Mouse (Mus musculus) heart, postnatal 14 days (tissue): ENCODE results near the gene Nek11. TPM values are rescaled to one million over a fixed set of nuclear protein-coding genes. Genes with fewer than 3 reads are reported as not detected.

Experiments
- DNase-seq, 2 experiments: peaks; one replicate each; pipeline ENCODE4 v3.0.0; 2021 to 2022
- intact Hi-C: fragments of 180-260 bp; cut with DNase I; formaldehyde crosslinking; loops from one replicate; pipeline ENCODE4 v1.15.1; 2025
- total RNA-seq, 2 experiments: library from RNA; stranded (reverse); gene quantifications; 2 replicates each; pipeline ENCODE4 v1.2.3; 2021

The Nek11 gene
- total RNA-seq, 2 experiments from 2014 or later: 0.17 TPM; not detected in 1

GRCm38 (mm10) chr9:105332436-105333016 lies 62.8 kb downstream of the Nek11 start:
- intact Hi-C loops: no loop called here

DNA sequence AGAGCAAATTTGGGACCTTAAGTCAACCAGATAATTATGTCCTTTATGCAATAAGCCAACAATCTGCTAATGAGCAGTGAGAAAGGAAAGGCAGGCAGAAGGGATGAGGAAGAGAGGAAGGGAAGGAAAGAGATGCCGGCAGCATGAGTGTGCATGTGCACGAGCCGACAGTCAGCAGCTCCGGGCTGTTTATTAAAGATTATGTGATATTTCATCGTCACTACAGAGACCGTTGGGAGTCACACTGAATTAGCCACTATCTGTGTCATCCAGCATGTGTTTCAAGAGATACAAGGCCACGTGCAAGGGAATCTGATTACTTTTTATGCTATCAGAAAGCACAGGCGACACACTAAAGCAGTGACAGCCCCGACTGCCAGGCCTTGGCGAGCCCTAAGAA lies 73.5 kb downstream of the Nek11 start:
- intact Hi-C loops: no loop called here
- no peak for DNase-seq

More at GRCm38 (mm10) chr9:105332436-105333016, 62.8 kb downstream of the Nek11 start:
- DNase-seq: no peak

DNA sequence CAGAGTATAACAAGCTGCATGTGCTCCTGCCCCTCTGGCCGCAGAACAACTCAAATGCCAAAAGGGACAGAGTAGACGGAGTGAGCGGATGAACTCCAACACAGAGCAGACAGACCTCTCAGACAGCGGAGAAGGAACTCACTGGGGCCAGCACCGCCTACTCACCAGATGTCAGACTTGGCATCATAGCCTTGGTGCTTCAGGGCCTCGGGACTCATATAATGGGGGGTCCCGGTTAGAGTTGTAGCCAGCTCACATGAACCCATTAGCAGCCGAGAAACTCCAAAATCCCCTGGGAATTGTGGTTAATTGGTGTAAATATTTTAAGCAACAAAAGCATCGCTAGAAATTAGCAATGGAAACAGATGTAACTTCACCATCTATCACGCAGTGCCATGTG lies 82.1 kb downstream of the Nek11 start:
- intact Hi-C loops: no loop called here
- DNase-seq: no peak

- intact Hi-C loops: no loop called here
- no peak for DNase-seq
Measured at GRCm38 (mm10) chr9:105312686-105313085, 82.6 kb downstream of the Nek11 start.

- intact Hi-C loops: no loop called here
- DNase-seq: peak; percentile 4 to 25
Measured at GRCm38 (mm10) chr9:105309553-105310281, 85.6 kb downstream of the Nek11 start.

- no peak for DNase-seq
- intact Hi-C loops: no loop called here
Measured at GRCm38 (mm10) chr9:105306042-105306441, 89.3 kb downstream of the Nek11 start.

DNA sequence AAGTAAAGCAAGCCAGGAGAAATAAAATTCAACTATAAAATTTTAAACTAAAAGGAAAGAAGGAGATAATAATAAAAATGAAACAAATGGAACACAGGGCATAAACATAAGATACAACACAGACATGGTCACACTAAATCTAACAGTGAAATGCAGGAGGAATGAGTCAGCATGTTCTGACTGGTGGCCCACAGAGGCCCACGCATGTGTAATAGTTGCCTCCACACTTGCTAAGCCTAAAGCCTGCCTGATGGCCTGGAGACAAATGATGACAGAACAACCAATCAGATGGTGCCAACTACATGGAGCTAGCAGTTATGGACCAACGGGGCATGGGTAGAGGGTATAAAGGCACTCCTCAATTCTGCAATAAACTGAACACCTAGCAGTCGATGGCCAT lies 93.1 kb downstream of the Nek11 start:
- intact Hi-C loops: no loop called here
- no peak for DNase-seq

GRCm38 (mm10) chr9:105301396-105301795 lies 93.9 kb downstream of the Nek11 start:
- no peak for DNase-seq
- intact Hi-C loops: no loop called here

DNA sequence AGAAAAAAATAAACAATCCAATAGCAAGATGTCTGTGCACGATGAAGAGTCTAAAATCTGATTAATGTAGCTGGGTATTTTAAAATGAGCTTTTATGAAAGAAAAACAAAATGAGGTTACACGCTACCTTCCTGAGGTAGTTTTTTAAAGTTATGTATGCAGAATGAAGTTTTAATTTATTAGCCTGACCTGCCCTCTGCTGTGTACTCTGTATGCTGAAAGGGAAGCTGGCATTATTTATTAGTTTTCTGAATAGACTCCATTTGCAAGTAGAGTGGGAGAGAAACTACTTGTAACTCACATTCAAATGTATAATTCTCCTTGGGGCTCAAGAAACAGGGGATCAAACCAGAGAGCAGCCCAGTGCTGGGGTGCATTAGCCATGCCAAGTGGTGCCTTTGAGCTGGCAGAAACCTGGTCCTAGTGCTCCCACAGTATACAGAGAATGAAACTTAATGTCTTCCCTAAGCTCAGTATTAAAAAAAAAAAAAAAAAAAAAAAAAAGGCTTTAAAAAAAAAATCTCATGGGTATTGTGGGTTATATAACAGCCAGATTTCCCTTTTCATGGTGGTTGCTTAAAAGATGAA lies 94.5 kb downstream of the Nek11 start:
- intact Hi-C loops: no loop called here
- DNase-seq: no peak

DNA sequence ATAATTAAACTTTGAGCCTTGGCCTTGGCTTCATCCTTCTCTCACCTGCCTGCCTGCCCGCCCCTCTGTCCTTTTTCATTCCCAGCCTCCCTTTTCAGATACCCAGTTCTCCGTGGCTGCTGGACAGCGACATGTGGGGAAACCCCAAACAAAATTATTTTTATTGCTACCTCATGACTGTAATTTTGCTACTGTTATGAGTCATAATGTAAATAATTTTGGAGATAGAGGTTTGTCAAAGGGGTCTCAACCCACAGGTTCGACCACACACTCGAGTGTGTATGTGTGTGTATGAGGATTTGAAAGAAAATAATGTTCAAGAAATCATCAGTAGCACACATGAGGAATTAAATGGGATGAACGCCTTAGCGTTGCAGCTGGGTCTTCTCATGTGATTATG lies 110.7 kb downstream of the Nek11 start:
- intact Hi-C loops: no loop called here
- DNase-seq: no peak

DNA sequence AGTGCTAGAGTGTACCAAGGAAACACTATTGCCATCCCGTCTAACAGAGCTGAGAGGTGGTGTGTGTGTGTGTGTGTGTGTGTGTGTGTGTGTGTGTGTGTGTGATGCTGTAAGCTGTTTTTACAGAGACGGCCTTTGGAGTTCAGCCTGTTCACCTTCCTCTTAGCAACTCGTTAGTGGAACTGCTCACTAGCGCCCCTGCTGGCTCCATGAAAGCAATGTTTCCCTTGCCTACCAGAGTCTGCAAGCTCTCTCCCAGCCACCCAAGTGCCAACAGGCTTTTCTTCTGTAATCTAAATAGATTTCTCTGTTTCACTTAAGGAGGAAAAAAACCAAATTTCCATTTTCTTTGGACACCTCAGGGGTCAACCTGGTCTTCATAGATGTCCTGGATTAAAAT lies 112.6 kb downstream of the Nek11 start:
- intact Hi-C loops: no loop called here
- peak in 1 of 2 experiments; percentile 25 for DNase-seq

GRCm38 (mm10) chr9:105274925-105275324 lies 120.4 kb downstream of the Nek11 start:
- intact Hi-C loops: no loop called here
- DNase-seq: no peak

DNA sequence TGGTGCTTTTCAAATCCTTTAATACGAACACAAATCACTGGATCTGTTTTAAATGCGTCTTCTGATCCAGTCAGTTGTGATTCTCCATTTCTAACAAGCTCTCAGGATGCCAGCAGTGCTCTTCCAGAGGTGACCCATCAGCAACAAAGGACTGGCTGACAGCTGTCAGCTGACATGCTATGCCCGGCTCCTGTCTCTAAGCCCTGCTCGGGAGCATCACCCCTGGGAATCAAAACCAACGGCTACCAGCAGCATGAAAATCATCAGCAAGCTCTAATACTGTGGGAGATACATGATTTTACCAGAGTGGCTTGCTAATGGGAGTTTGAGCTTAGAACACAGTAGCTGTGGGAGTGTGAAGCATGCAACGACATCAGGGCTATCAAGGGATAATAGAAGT lies 121.0 kb downstream of the Nek11 start:
- intact Hi-C loops: no loop called here
- no peak for DNase-seq

DNA sequence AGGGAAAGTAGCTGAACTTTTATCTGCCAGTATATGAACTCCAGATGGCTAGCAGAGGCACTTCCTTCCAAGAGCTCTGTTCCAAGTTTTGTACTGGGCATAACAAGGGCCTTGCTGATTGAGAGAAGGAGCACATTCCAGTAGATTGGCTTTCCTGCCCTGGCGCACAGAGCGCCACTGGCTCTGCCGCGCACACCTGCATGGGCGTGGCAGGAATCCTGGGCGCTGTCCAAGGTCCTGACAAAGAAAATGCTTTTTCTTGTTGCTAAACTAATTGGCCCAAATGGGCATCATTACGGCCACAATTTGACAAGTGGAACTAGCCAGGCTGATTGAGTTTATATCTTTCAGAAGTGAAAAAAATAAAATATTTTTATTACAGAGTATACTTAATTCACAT lies 123.1 kb downstream of the Nek11 start:
- intact Hi-C loops: no loop called here
- DNase-seq: peak in 1 of 2 experiments; percentile 2

DNA sequence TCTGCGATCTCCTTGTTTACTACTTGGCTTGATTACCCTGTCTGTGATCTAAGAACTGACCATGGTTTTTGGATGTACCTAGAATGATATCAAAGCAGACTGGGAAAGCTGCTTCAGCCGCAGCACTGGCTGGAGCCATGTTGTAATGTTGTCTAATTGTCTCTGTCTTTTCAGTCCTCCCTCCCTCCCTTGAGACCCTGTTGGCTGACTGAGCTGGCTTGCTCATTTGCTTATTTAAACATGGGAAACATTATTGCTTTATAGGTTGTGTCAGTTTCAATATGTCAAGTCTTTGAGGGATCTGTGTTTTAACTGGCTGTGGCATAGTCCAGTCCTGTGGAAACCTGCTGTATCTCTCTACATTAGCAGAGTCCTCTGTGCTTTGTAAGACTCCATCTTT lies 132.2 kb downstream of the Nek11 start:
- DNase-seq: no peak
- intact Hi-C loops: no loop called here

DNA sequence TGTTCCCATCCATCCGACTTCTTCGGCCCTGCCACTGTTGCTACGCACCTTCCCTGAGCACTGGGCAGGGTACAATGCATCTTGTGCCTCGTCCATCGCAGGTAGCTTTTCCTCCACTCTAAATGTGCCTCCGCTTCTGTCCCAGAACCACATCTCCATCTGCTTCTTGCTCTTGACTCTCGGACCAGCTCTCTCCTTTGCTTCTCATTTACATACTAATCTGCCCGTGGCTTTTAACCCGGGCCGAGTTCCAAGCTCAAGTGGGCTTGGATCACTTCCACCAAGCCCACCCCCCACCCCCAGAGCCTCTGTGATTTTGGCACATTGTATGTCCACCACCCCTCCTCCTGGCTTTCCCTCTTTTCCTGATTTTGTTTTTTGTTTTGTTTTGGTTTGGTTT lies 137.7 kb downstream of the Nek11 start:
- intact Hi-C loops: no loop called here
- no peak for DNase-seq

- DNase-seq: no peak
- intact Hi-C loops: no loop called here
Measured at GRCm38 (mm10) chr9:105254076-105254475, 141.2 kb downstream of the Nek11 start.

GRCm38 (mm10) chr9:105252349-105253041 lies 142.8 kb downstream of the Nek11 start:
- no peak for DNase-seq
- intact Hi-C loops: no loop called here

GRCm38 (mm10) chr9:105251256-105251655 lies 144.1 kb downstream of the Nek11 start:
- intact Hi-C loops: no loop called here
- DNase-seq: no peak

DNA sequence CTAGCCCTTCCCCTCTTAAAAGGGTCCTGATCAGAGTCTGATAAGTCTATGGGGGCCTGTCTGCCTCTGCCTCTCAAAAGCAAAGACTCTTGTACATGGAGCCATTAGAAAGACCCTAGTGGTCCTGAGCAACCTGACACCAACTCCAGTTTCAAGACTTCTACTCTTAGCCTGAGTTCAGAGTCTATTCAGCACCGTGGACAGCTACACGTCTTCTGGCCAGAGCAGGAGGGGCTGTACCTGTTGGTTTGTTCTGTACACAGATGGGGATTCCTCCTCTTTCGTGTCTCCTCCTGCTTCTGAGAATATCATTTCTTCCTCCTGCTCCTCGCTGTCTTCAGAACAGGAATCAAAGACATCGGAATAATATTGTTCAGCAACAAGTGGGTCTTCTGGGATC lies 151.3 kb downstream of the Nek11 start:
- peak; percentile 5 to 29 for DNase-seq
- intact Hi-C loops: no loop called here

DNA sequence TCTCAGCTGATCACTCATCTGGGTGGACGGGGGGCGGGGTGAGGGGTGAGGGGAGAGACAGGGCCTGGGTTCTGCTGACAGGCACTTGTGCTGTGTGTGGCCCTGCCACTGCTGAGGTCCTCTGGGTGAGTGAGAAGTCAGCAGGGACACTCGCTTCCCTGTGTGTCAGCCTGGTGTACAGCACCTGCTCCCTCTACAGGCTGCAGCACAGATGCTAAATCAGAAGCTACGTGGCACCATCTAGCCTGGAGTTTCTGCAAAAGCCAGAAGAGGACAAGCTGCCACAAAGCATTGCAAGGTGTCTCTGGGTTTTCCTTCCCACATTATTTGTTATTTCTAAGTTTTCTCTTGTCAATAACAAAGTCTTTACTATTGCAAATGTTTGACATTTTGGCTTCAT lies 180.9 kb downstream of the Nek11 start:
- intact Hi-C loops: no loop called here
- no peak for DNase-seq
